ENCODE assay signal across 24 mouse cellular contexts in the genomic region with DNA sequence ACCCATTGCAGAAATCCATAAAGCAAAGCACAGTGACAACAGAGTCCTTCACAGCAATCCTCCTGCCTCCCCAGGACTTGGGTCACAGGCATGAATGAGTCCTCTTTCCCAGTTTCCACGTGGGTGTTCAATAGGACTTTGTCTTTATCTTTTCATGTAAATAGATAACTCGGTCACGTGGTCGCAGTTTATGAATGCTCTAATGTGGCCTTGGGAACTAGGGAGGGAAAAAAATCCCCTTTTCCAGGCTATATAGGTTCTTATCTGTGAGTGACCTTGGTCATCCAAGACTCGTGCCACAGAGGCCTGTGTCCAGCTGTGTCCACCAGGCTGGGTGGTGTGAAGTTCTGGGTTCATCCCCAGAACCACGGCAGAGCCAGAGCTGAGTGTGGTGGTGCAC. TPM values are rescaled to one million over a fixed set of nuclear protein-coding genes. Genes with fewer than 3 reads are reported as not detected.
A peak's percentile ranks its signal among the peaks of the same experiment; 100 is the strongest.
DNase-seq lines count a peak whose midpoint lies in the region; ATAC-seq and TF ChIP-seq lines count a peak whose summit lies in the region.
"Had no signal": no experiment of that assay in that cellular context is flagged by ENCODE, and none has a peak within 500 bp of the region (broad histone marks: within the 10 kb centered on the region; RNA-seq: fewer than 3 reads in every experiment).

No protein-coding gene starts in this region.

- H3K27me3 ChIP-seq in liver, adult 2 months (ENCODE audit: control insufficient read depth, insufficient read depth, low read length) = no peaks in the 10 kb centered on the region
- H3K27me3 ChIP-seq in liver, embryonic 12.5 days (replicated peaks) = peaks cover 23% of the 10 kb centered on the region
- no peaks in the 10 kb centered on the region for H3K27me3 ChIP-seq in small intestine, adult 2 months (ENCODE audit: control insufficient read depth, insufficient read depth, low read length)
- H3K27me3 ChIP-seq in stomach, postnatal 0 days (ENCODE audit: control insufficient read depth, insufficient read depth, low read length) = no peaks in the 10 kb centered on the region
- H3K27me3 ChIP-seq: embryonic facial prominence, embryonic 15.5 days; hindbrain, embryonic 12.5 days; hindbrain, embryonic 15.5 days; Patski had no signal

- ATAC-seq in liver, embryonic 12.5 days = no peak
- peak; percentile 36; the same call in 1 of the 2 replicates for ATAC-seq in stomach, postnatal 0 days (ENCODE audit: low FRiP score, low TSS enrichment)
- ATAC-seq: forebrain, embryonic 14.5 days; forebrain, postnatal 0 days; Patski had no signal

- 11% methylated on average over 6 of the region's 6 CpGs for WGBS in liver, adult 2 months
- WGBS in liver, embryonic 12.5 days (ENCODE audit: insufficient replicate concordance) = 46% methylated on average over 6 of the region's 6 CpGs
- WGBS in small intestine, adult 2 months = 17% methylated on average over 6 of the region's 6 CpGs
- WGBS in stomach, postnatal 0 days = 50% methylated on average over 6 of the region's 6 CpGs

- no peak overlapping the region for H3K9ac ChIP-seq in liver, adult 2 months (ENCODE audit: low read depth, low read length)
- no peak overlapping the region for H3K9ac ChIP-seq in liver, embryonic 12.5 days
- H3K9ac ChIP-seq in stomach, postnatal 0 days (ENCODE audit: low read length) = no peak overlapping the region
- H3K9ac ChIP-seq: embryonic facial prominence, embryonic 12.5 days; embryonic facial prominence, embryonic 15.5 days; forebrain, postnatal 0 days; hindbrain, embryonic 12.5 days; hindbrain, embryonic 15.5 days had no signal

- no peaks in the 10 kb centered on the region for H3K79me2 ChIP-seq in liver, adult 2 months (ENCODE audit: control insufficient read depth, insufficient read depth, low read length)

- no peak for TF ChIP-seq EP300 in stomach, postnatal 0 days (optimal IDR thresholded peaks at IDR 0.05)

- H3K27ac ChIP-seq in liver, adult 2 months (replicated peaks; ENCODE audit: insufficient read depth, low read depth, low read length) = no peak overlapping the region
- no peak overlapping the region for H3K27ac ChIP-seq in liver, embryonic 12.5 days
- H3K27ac ChIP-seq in small intestine, adult 2 months (ENCODE audit: insufficient read depth, low read depth, low read length) = peak overlapping the region; percentile 71
- H3K27ac ChIP-seq in stomach, postnatal 0 days (replicated peaks) = no peak overlapping the region
- H3K27ac ChIP-seq: embryonic facial prominence, embryonic 12.5 days; embryonic facial prominence, embryonic 15.5 days; heart, adult 2 months; heart, embryonic 10.5 days; hindbrain, embryonic 12.5 days; hindbrain, embryonic 15.5 days had no signal

- H3K36me3 ChIP-seq in liver, adult 2 months (ENCODE audit: control insufficient read depth, insufficient read depth, low read length) = no peaks in the 10 kb centered on the region
- H3K36me3 ChIP-seq in liver, embryonic 12.5 days = no peaks in the 10 kb centered on the region
- peaks cover 12% of the 10 kb centered on the region for H3K36me3 ChIP-seq in small intestine, adult 2 months (ENCODE audit: control insufficient read depth, insufficient read depth, low read length)
- H3K36me3 ChIP-seq in stomach, postnatal 0 days (ENCODE audit: control insufficient read depth, insufficient read depth, low read length) = peaks cover 2% of the 10 kb centered on the region; the same call in 1 of the 2 replicates
- H3K36me3 ChIP-seq: embryonic facial prominence, embryonic 12.5 days; embryonic facial prominence, embryonic 15.5 days; heart, embryonic 10.5 days; hindbrain, embryonic 12.5 days; hindbrain, embryonic 15.5 days had no signal

- H3K4me3 ChIP-seq in liver, adult 2 months (ENCODE audit: insufficient read depth, low read depth, low read length) = no peak overlapping the region
- no peak overlapping the region for H3K4me3 ChIP-seq in liver, embryonic 12.5 days
- no peak overlapping the region for H3K4me3 ChIP-seq in small intestine, adult 2 months (ENCODE audit: low read depth, low read length)
- no peak overlapping the region for H3K4me3 ChIP-seq in stomach, postnatal 0 days (ENCODE audit: low read depth, low read length)
- H3K4me3 ChIP-seq: embryonic facial prominence, embryonic 12.5 days; embryonic facial prominence, embryonic 15.5 days; heart, adult 2 months; heart, embryonic 10.5 days; hindbrain, embryonic 12.5 days; hindbrain, embryonic 15.5 days had no signal

- H3K4me1 ChIP-seq in liver, adult 2 months (ENCODE audit: control insufficient read depth, insufficient read depth, low read length) = no peaks in the 10 kb centered on the region
- no peaks in the 10 kb centered on the region for H3K4me1 ChIP-seq in liver, embryonic 12.5 days
- H3K4me1 ChIP-seq in small intestine, adult 2 months (ENCODE audit: control insufficient read depth, insufficient read depth, insufficient read length, low read length) = peaks cover 30% of the 10 kb centered on the region
- no peaks in the 10 kb centered on the region for H3K4me1 ChIP-seq in stomach, postnatal 0 days (replicated peaks; ENCODE audit: control insufficient read depth, insufficient read depth)
- H3K4me1 ChIP-seq: embryonic facial prominence, embryonic 12.5 days; embryonic facial prominence, embryonic 15.5 days; heart, embryonic 10.5 days; hindbrain, embryonic 12.5 days; hindbrain, embryonic 15.5 days had no signal

- intact Hi-C loops in left cerebral cortex, postnatal 4 days (cut with DNase I) = no loop called here

- no peaks in the 10 kb centered on the region for H3K9me3 ChIP-seq in liver, embryonic 12.5 days (replicated peaks)
- H3K9me3 ChIP-seq in stomach, postnatal 0 days (ENCODE audit: control insufficient read depth, low read length) = no peaks in the 10 kb centered on the region
- H3K9me3 ChIP-seq: embryonic facial prominence, embryonic 12.5 days; embryonic facial prominence, embryonic 15.5 days; heart, embryonic 10.5 days; hindbrain, embryonic 12.5 days; hindbrain, embryonic 15.5 days had no signal

- DNase-seq in liver, adult 2 months (ENCODE audit: extremely low read depth, low read depth, low spot score) = peak; percentile 25
- peak; percentile 58 for DNase-seq in testis, postnatal 14 days (ENCODE audit: low spot score)
- DNase-seq in testis, postnatal 10 days (ENCODE audit: low spot score) = no peak
- DNase-seq in stomach, postnatal 0 days (ENCODE audit: low spot score) = peak; percentile 32
- no peak for DNase-seq in left cerebral cortex, postnatal 4 days
- DNase-seq in right cerebral cortex, postnatal 4 days = no peak
- DNase-seq: adrenal gland, postnatal 10 days; adrenal gland, postnatal 36 days; cerebellum, adult 18-20 months; cerebellum, adult 9-10 months; cerebellum, postnatal 14 days; forebrain, postnatal 0 days; gastrocnemius, postnatal 10 days; gastrocnemius, postnatal 36 days; heart, adult 2 months had no signal

- TF ChIP-seq POLR2A in liver, adult 2 months (IDR thresholded peaks at IDR 0.05; ENCODE audit: extremely low read depth, insufficient read depth, low read length) = no peak
- TF ChIP-seq POLR2A in small intestine, adult 2 months (IDR thresholded peaks at IDR 0.05; ENCODE audit: low read depth, low read length) = no peak

- no peak overlapping the region for H3K4me2 ChIP-seq in liver, embryonic 12.5 days
- no peak overlapping the region for H3K4me2 ChIP-seq in stomach, postnatal 0 days (replicated peaks; ENCODE audit: low read depth)
- H3K4me2 ChIP-seq: embryonic facial prominence, embryonic 12.5 days; embryonic facial prominence, embryonic 15.5 days; hindbrain, embryonic 12.5 days; hindbrain, embryonic 15.5 days had no signal

- no peak for TF ChIP-seq CTCF in liver, adult 2 months (IDR thresholded peaks at IDR 0.05; ENCODE audit: low read depth, low read length)
- no peak for TF ChIP-seq CTCF in small intestine, adult 2 months (IDR thresholded peaks at IDR 0.05; ENCODE audit: extremely low read depth, insufficient read length, insufficient replicate concordance, low read depth, low read length)
- TF ChIP-seq CTCF in stomach, postnatal 0 days (IDR thresholded peaks at IDR 0.05; ENCODE audit: low read depth) = no peak

RNA-seq across cellular contexts. Expression of a gene that starts 7.5 kb away (rescaled TPM):
- total RNA-seq in liver, adult 2 months (2014; rRNA removed) = 1.5 and 1.8 TPM in 2 replicates
- 2.5 and 4.5 TPM in 2 replicates for polyA plus RNA-seq in liver, adult 2 months (2012; rRNA removed)
- 2.1 and 2.4 TPM in 2 replicates for polyA plus RNA-seq in liver, embryonic 12.5 days (2016; fragmentation: Nextera tagmentation; extraction: Ambion mirVana)
- polyA plus RNA-seq in small intestine, adult 2 months (2012; rRNA removed) = 22.9 and 67.6 TPM in 2 replicates
- 9.9 and 13.0 TPM in 2 replicates for polyA plus RNA-seq in stomach, postnatal 0 days (2015; fragmentation: Nextera tagmentation; extraction: Ambion mirVana)
- total RNA-seq in left cerebral cortex, postnatal 4 days (2021) = 1 to 10 TPM; 1.9 to 3.1 TPM

RNA-seq across cellular contexts. Expression of a gene that starts 30.7 kb away (rescaled TPM):
- 27.9 and 41.8 TPM in 2 replicates for total RNA-seq in liver, adult 2 months (2014; rRNA removed)
- polyA plus RNA-seq in liver, adult 2 months (2012; rRNA removed) = 70.9 and 87.9 TPM in 2 replicates
- 27.4 and 27.6 TPM in 2 replicates for polyA plus RNA-seq in liver, embryonic 12.5 days (2016; fragmentation: Nextera tagmentation; extraction: Ambion mirVana)
- 84.3 and 194 TPM in 2 replicates for polyA plus RNA-seq in small intestine, adult 2 months (2012; rRNA removed)
- polyA plus RNA-seq in stomach, postnatal 0 days (2015; fragmentation: Nextera tagmentation; extraction: Ambion mirVana) = 50.0 and 50.3 TPM in 2 replicates
- 100 to 1,000 TPM; 407 to 423 TPM for total RNA-seq in left cerebral cortex, postnatal 4 days (2021)

RNA-seq across cellular contexts. Expression of a gene that starts 39.0 kb away (rescaled TPM):
- total RNA-seq in liver, adult 2 months (2014; rRNA removed) = 252 and 253 TPM in 2 replicates
- 719 and 995 TPM in 2 replicates for polyA plus RNA-seq in liver, adult 2 months (2012; rRNA removed)
- polyA plus RNA-seq in liver, embryonic 12.5 days (2016; fragmentation: Nextera tagmentation; extraction: Ambion mirVana) = 311 and 318 TPM in 2 replicates
- polyA plus RNA-seq in small intestine, adult 2 months (2012; rRNA removed) = 280 and 305 TPM in 2 replicates
- 394 and 400 TPM in 2 replicates for polyA plus RNA-seq in stomach, postnatal 0 days (2015; fragmentation: Nextera tagmentation; extraction: Ambion mirVana)
- 100 to 1,000 TPM; 725 to 728 TPM for total RNA-seq in left cerebral cortex, postnatal 4 days (2021)

Comparison
In these comparisons a context has a peak if more than half of its experiments do, and no peak if none do; other contexts are left out.
1. DNase-seq: peak in liver, adult 2 months (single experiment), testis, postnatal 14 days (single experiment) and stomach, postnatal 0 days (single experiment); none in testis, postnatal 10 days (single experiment), left cerebral cortex, postnatal 4 days (single experiment) and right cerebral cortex, postnatal 4 days (single experiment).